Mouse (Mus musculus): ENCODE results near the gene Actl10. TPM values are rescaled to one million over a fixed set of nuclear protein-coding genes. Genes with fewer than 3 reads are reported as not detected.
A peak's percentile ranks its signal among the peaks of the same experiment; 100 is the strongest.

Actl10 gene
- polyA plus RNA-seq, 1 experiment from 2014 or later = not detected

DNA sequence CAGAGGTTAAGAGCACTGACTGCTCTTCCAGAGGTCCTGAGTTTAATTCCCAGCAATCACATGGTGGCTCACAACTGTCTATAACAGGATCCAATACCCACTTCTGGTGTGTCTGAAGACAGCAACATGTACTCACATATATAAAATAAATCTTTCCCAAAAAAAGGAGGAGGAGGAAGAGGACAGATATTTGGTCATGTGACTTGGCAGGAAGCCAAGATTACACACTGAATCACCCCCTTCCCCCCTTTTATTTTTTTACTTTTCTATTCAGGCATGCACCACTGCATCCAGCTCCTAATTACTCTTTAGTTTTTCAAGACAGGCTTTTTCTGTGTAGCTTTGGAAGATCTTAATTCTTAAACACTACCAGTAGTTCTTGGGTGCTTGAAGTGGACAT, 30.1 kb upstream of the Actl10 start:
- Histone ChIP-seq H3K36me3 (ENCODE audit: control insufficient read depth, insufficient read depth, low read length) (peaks cover 82% of the 10 kb centered on the region), H3K9me3 (ENCODE audit: control insufficient read depth, low read length) (no peaks in the 10 kb centered on the region), H3K4me3 (ENCODE audit: control insufficient read depth in 1 of 2, insufficient read depth in 1 of 2, low read depth in 1 of 2, low read length in 2 of 2) (no peak overlapping the region), H3K4me1 (ENCODE audit: control insufficient read depth in 2 of 2, insufficient read depth in 2 of 2, low read length in 2 of 2) (no peaks in the 10 kb centered on the region), H3K27ac (replicated peaks in 1 of 2; ENCODE audit: control insufficient read depth in 1 of 2, insufficient read depth in 1 of 2, low read depth in 2 of 2, low read length in 2 of 2) (no peak overlapping the region), H3K4me2 (ENCODE audit: low read length) (no peak overlapping the region), H3K27me3 (ENCODE audit: control insufficient read depth, insufficient read depth, low read length) (no peaks in the 10 kb centered on the region), H3K9ac (ENCODE audit: low read length) (no peak overlapping the region)
- no peak for ATAC-seq (ENCODE audit: insufficient number of reproducible peaks, insufficient read depth, low FRiP score, low read depth)

DNA sequence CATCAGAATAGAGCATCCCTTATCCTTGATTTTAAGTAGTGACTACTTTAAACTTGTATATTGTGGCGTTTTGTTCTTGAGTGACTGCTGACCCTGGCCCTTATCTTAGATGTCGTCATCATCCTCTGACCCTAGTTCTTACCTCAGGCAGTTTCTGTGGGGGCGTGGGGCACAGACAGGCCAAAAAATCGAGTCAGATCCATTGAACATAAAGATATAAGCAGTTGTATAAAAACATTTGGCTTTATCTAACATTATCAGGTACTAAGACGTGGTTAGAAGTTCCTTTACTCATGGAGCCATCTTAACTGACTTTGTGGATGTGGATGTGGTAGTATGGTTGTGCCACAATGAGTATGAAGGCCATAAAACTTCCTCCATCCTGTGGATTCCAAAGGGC, 29.2 kb upstream of the Actl10 start:
- peaks cover 79% of the 10 kb centered on the region for H3K36me3 ChIP-seq (ENCODE audit: control insufficient read depth, insufficient read depth, low read length)
- WGBS = 78% methylated on average over 5 of the region's 5 CpGs

DNA sequence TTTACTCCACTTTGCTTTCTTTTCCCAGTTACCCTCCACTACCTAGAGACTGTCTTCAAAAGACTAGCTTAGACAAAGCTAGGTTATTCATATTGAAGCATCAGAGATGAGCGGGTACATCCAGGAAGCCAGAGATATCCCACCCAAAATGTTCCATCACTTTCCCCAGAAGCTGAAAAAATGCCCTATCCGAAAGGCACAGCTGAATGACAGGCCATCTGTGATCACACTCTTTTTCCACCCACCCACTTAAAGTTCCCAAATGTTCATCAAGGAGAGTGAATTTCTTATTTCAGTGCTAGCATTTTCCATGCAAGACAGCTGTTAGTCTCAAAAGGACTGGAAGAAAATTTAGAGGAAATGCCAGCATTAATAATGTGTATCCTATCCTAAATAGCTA, 26.3 kb upstream of the Actl10 start:
- Histone ChIP-seq H3K4me2 (ENCODE audit: low read length) (no peak overlapping the region), H3K27me3 (ENCODE audit: control insufficient read depth, insufficient read depth, low read length) (no peaks in the 10 kb centered on the region), H3K36me3 (ENCODE audit: control insufficient read depth, insufficient read depth, low read length) (peaks cover 82% of the 10 kb centered on the region), H3K4me3 (ENCODE audit: control insufficient read depth in 1 of 2, insufficient read depth in 1 of 2, low read depth in 1 of 2, low read length in 2 of 2) (no peak overlapping the region), H3K9me3 (ENCODE audit: control insufficient read depth, low read length) (no peaks in the 10 kb centered on the region), H3K9ac (ENCODE audit: low read length) (no peak overlapping the region), H3K27ac (replicated peaks in 1 of 2; ENCODE audit: control insufficient read depth in 1 of 2, insufficient read depth in 1 of 2, low read depth in 2 of 2, low read length in 2 of 2) (no peak overlapping the region), H3K4me1 (ENCODE audit: control insufficient read depth in 2 of 2, insufficient read depth in 2 of 2, low read length in 2 of 2) (no peaks in the 10 kb centered on the region)
- no peak for ATAC-seq (ENCODE audit: insufficient number of reproducible peaks, insufficient read depth, low FRiP score, low read depth)
- WGBS = 88% methylated on average over 2 of the region's 2 CpGs

More for the DNA sequence above, 29.2 kb upstream of the Actl10 start:
- H3K9ac ChIP-seq (ENCODE audit: low read length) = no peak overlapping the region
- H3K9me3 ChIP-seq (ENCODE audit: control insufficient read depth, low read length) = no peaks in the 10 kb centered on the region
- H3K27ac ChIP-seq (replicated peaks in 1 of 2; ENCODE audit: control insufficient read depth in 1 of 2, insufficient read depth in 1 of 2, low read depth in 2 of 2, low read length in 2 of 2) = no peak overlapping the region
- ATAC-seq (ENCODE audit: insufficient number of reproducible peaks, insufficient read depth, low FRiP score, low read depth) = no peak
- H3K4me2 ChIP-seq (ENCODE audit: low read length) = no peak overlapping the region
- H3K4me3 ChIP-seq (ENCODE audit: control insufficient read depth in 1 of 2, insufficient read depth in 1 of 2, low read depth in 1 of 2, low read length in 2 of 2) = no peak overlapping the region
- H3K4me1 ChIP-seq (ENCODE audit: control insufficient read depth in 2 of 2, insufficient read depth in 2 of 2, low read length in 2 of 2) = no peaks in the 10 kb centered on the region
- no peaks in the 10 kb centered on the region for H3K27me3 ChIP-seq (ENCODE audit: control insufficient read depth, insufficient read depth, low read length)

DNA sequence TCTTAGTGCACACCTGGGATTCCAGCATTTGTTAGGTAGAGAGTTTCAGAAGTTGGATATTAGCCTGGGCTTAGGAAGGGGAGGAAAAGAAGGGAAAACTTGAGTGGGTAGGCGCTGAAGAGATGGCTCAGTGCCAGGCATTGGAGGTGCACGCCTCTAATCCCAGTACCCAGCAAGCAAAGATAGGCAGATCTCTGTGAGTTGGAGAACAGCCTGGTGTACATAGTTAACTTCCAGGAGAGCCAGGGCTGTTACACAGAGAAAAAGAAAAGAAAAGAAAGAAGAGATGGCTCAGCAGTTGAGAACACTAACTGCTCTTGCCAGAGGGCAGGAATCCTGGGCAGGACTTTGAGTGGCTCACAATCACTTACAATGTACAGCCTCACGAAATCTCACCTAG, 25.0 kb upstream of the Actl10 start:
- H3K9me3 ChIP-seq (ENCODE audit: control insufficient read depth, low read length) = no peaks in the 10 kb centered on the region
- peaks cover 86% of the 10 kb centered on the region for H3K36me3 ChIP-seq (ENCODE audit: control insufficient read depth, insufficient read depth, low read length)
- WGBS = 57% methylated on average over 3 of the region's 3 CpGs
- no peak overlapping the region for H3K4me3 ChIP-seq (ENCODE audit: control insufficient read depth in 1 of 2, insufficient read depth in 1 of 2, low read depth in 1 of 2, low read length in 2 of 2)
- H3K27me3 ChIP-seq (ENCODE audit: control insufficient read depth, insufficient read depth, low read length) = no peaks in the 10 kb centered on the region
- H3K4me2 ChIP-seq (ENCODE audit: low read length) = no peak overlapping the region
- no peak overlapping the region for H3K27ac ChIP-seq (replicated peaks in 1 of 2; ENCODE audit: control insufficient read depth in 1 of 2, insufficient read depth in 1 of 2, low read depth in 2 of 2, low read length in 2 of 2)
- H3K9ac ChIP-seq (ENCODE audit: low read length) = no peak overlapping the region
- no peaks in the 10 kb centered on the region for H3K4me1 ChIP-seq (ENCODE audit: control insufficient read depth in 2 of 2, insufficient read depth in 2 of 2, low read length in 2 of 2)
- no peak for ATAC-seq (ENCODE audit: insufficient number of reproducible peaks, insufficient read depth, low FRiP score, low read depth)

DNA sequence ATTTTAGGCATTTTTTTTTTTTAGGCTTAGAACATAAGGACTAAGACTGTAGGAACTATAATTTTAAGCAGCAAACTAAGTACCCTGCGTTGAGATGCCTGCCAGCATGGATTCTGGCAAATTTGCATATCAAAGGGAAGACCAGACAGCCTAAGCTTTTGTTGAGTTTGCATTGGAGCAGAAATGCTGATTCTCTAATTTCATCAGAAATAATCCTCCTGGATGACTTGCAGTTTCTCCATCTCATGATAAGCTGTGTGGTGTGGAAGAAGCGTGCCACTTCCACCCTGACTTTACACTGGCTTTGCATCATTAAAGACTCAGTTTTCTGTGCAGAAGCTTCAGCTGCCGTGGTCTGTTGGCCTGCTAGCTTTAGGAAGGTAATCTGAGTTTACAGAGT, 18.7 kb upstream of the Actl10 start:
- H3K9ac ChIP-seq (ENCODE audit: low read length) = no peak overlapping the region
- H3K4me1 ChIP-seq (ENCODE audit: control insufficient read depth in 2 of 2, insufficient read depth in 2 of 2, low read length in 2 of 2) = peaks cover 0 to 2% of the 10 kb centered on the region in 2 experiments; a peak in 1 of 4 replicates
- no peaks in the 10 kb centered on the region for H3K9me3 ChIP-seq (ENCODE audit: control insufficient read depth, low read length)
- peaks cover 93% of the 10 kb centered on the region for H3K36me3 ChIP-seq (ENCODE audit: control insufficient read depth, insufficient read depth, low read length)
- H3K27me3 ChIP-seq (ENCODE audit: control insufficient read depth, insufficient read depth, low read length) = no peaks in the 10 kb centered on the region
- H3K27ac ChIP-seq (replicated peaks in 1 of 2; ENCODE audit: control insufficient read depth in 1 of 2, insufficient read depth in 1 of 2, low read depth in 2 of 2, low read length in 2 of 2) = no peak overlapping the region
- ATAC-seq (ENCODE audit: insufficient number of reproducible peaks, insufficient read depth, low FRiP score, low read depth) = no peak
- no peak overlapping the region for H3K4me3 ChIP-seq (ENCODE audit: control insufficient read depth in 1 of 2, insufficient read depth in 1 of 2, low read depth in 1 of 2, low read length in 2 of 2)
- 61% methylated on average over 3 of the region's 3 CpGs for WGBS
- H3K4me2 ChIP-seq (ENCODE audit: low read length) = no peak overlapping the region

DNA sequence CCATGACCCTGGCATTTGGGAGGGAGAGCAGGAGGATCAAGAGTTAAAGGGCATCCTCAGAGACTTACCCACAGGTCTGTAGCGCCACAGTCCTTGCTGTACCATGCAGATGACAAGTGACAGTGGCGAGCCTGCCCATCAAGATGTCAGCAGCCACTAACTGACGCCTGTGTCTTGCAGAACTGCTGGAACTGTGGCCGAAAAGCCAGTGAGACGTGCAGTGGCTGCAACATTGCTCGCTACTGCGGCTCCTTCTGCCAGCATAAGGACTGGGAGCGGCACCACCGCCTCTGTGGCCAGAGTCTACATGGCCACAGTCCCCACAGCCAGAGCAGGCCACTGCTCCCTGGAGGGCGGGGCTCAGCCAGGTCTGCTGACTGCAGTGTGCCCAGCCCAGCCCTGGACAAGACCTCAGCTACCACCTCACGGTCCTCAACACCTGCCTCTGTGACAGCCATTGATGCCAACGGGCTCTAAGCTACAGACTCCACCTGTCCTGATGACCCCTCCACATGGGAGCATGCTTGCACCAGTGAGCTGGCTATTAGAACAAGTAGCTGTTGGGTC, 16.8 kb upstream of the Actl10 start:
- WGBS = 45% methylated on average over 12 of the region's 12 CpGs
- Histone ChIP-seq H3K27me3 (ENCODE audit: control insufficient read depth, insufficient read depth, low read length) (no peaks in the 10 kb centered on the region), H3K36me3 (ENCODE audit: control insufficient read depth, insufficient read depth, low read length) (peaks cover 85% of the 10 kb centered on the region)

DNA sequence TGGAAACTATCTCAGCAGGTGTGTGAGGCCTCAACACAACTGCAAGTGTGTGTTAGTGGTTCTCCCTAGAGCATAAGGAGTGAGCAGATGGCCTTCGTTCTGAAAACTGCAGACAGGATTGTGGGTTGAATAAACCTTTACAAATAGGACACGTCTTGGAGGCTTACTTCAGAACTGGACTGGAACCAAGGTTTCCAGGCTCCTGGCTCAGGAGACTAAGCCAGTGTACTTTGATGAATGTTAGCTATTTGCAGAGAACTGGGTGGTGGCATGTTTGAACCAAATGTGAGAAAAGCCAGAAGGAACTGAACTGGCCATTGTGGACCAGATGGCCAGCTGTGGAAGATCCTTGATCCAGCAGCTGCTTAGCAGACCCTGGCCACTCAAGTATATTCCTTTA, 13.3 kb upstream of the Actl10 start:
- Histone ChIP-seq H3K9ac (ENCODE audit: low read length) (no peak overlapping the region), H3K4me1 (ENCODE audit: control insufficient read depth in 2 of 2, insufficient read depth in 2 of 2, low read length in 2 of 2) (peaks cover 6 to 9% of the 10 kb centered on the region in 2 experiments; a peak in 3 of 4 replicates), H3K27me3 (ENCODE audit: control insufficient read depth, insufficient read depth, low read length) (no peaks in the 10 kb centered on the region), H3K4me2 (ENCODE audit: low read length) (no peak overlapping the region), H3K36me3 (ENCODE audit: control insufficient read depth, insufficient read depth, low read length) (peaks cover 59% of the 10 kb centered on the region), H3K27ac (replicated peaks in 1 of 2; ENCODE audit: control insufficient read depth in 1 of 2, insufficient read depth in 1 of 2, low read depth in 2 of 2, low read length in 2 of 2) (no peak overlapping the region), H3K9me3 (ENCODE audit: control insufficient read depth, low read length) (no peaks in the 10 kb centered on the region), H3K4me3 (ENCODE audit: control insufficient read depth in 1 of 2, insufficient read depth in 1 of 2, low read depth in 1 of 2, low read length in 2 of 2) (no peak overlapping the region)
- WGBS = 50% methylated on average over 2 of the region's 2 CpGs
- no peak for ATAC-seq (ENCODE audit: insufficient number of reproducible peaks, insufficient read depth, low FRiP score, low read depth)

More for the DNA sequence above, 16.8 kb upstream of the Actl10 start:
- Histone ChIP-seq H3K9me3 (ENCODE audit: control insufficient read depth, low read length) (no peaks in the 10 kb centered on the region), H3K4me3 (ENCODE audit: control insufficient read depth in 1 of 2, insufficient read depth in 1 of 2, low read depth in 1 of 2, low read length in 2 of 2) (no peak overlapping the region), H3K4me1 (ENCODE audit: control insufficient read depth in 2 of 2, insufficient read depth in 2 of 2, low read length in 2 of 2) (peaks cover 6 to 9% of the 10 kb centered on the region in 2 experiments; a peak in 3 of 4 replicates), H3K27ac (replicated peaks in 1 of 2; ENCODE audit: control insufficient read depth in 1 of 2, insufficient read depth in 1 of 2, low read depth in 2 of 2, low read length in 2 of 2) (no peak overlapping the region; a peak in 1 of 4 replicates), H3K4me2 (ENCODE audit: low read length) (no peak overlapping the region), H3K9ac (ENCODE audit: low read length) (no peak overlapping the region)
- peak; percentile 47 for ATAC-seq (ENCODE audit: insufficient number of reproducible peaks, insufficient read depth, low FRiP score, low read depth)

DNA sequence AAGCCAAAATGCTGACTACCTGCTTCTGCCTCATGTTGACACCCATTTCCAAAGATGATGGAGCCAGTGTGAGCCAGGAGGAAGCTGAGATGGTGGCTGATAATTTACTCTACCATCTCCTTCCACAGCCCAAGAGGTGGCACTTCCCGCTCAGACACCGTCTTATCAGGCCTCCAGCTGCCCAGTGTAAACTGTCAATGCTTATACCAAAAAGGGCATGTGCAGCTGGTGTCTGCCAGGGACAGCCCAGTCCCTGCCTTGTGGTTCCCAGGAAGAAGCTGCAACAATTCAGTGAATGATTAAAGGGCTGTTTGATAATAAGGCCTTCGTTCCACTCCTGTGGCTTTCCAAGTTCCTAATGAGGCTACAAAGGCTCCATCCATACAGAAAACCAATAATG, 12.9 kb upstream of the Actl10 start:
- no peak overlapping the region for H3K4me3 ChIP-seq (ENCODE audit: control insufficient read depth in 1 of 2, insufficient read depth in 1 of 2, low read depth in 1 of 2, low read length in 2 of 2)
- 30% methylated on average over 3 of the region's 3 CpGs for WGBS
- H3K27ac ChIP-seq (replicated peaks in 1 of 2; ENCODE audit: control insufficient read depth in 1 of 2, insufficient read depth in 1 of 2, low read depth in 2 of 2, low read length in 2 of 2) = no peak overlapping the region
- no peaks in the 10 kb centered on the region for H3K27me3 ChIP-seq (ENCODE audit: control insufficient read depth, insufficient read depth, low read length)
- no peak overlapping the region for H3K9ac ChIP-seq (ENCODE audit: low read length)
- H3K4me1 ChIP-seq (ENCODE audit: control insufficient read depth in 2 of 2, insufficient read depth in 2 of 2, low read length in 2 of 2) = peaks cover 6 to 9% of the 10 kb centered on the region in 2 experiments; a peak in 3 of 4 replicates
- no peaks in the 10 kb centered on the region for H3K9me3 ChIP-seq (ENCODE audit: control insufficient read depth, low read length)
- ATAC-seq (ENCODE audit: insufficient number of reproducible peaks, insufficient read depth, low FRiP score, low read depth) = no peak
- no peak overlapping the region for H3K4me2 ChIP-seq (ENCODE audit: low read length)
- peaks cover 55% of the 10 kb centered on the region for H3K36me3 ChIP-seq (ENCODE audit: control insufficient read depth, insufficient read depth, low read length)
